Mouse (Mus musculus) heart, embryonic 13.5 days (tissue): Measurements from ENCODE around the gene C3. TPM values are rescaled to one million over a fixed set of nuclear protein-coding genes. Genes with fewer than 3 reads are reported as not detected.
A peak's percentile ranks its signal among the peaks of the same experiment; 100 is the strongest.

ENCODE experiments used
- ATAC-seq: fragments of 200-750 bp; cut with Nextera tagmentation; 2 replicates; pipeline ENCODE4 v1.8.0; 2017; ENCODE audit warnings: moderate TSS enrichment; ENCODE audit not compliant: insufficient number of reproducible peaks, low FRiP score, low TSS enrichment; ENCODE audit errors: extremely low read depth
- H3K27ac ChIP-seq: fragments of 300-500 bp; sonication (generic); replicated peaks from 2 replicates; pipeline ENCODE4 v1.5.1; 2015; ENCODE audit warnings: moderate library complexity, mild to moderate bottlenecking, inconsistent platforms
- H3K27me3 ChIP-seq: fragments of 300-500 bp; sonication (generic); replicated peaks from 2 replicates; pipeline ENCODE4 v1.6.1; 2015; ENCODE audit warnings: mild to moderate bottlenecking, inconsistent platforms
- H3K36me3 ChIP-seq: fragments of 300-500 bp; sonication (generic); 2 replicates; pipeline ENCODE4 v1.6.1; 2015; ENCODE audit warnings: mild to moderate bottlenecking, inconsistent platforms
- H3K4me1 ChIP-seq: fragments of 300-500 bp; sonication (generic); 2 replicates; pipeline ENCODE4 v1.6.1; 2015; ENCODE audit warnings: inconsistent platforms
- H3K4me2 ChIP-seq: fragments of 300-500 bp; sonication (generic); 2 replicates; pipeline ENCODE4 v1.6.1; 2015; ENCODE audit warnings: inconsistent platforms, mild to moderate bottlenecking, moderate library complexity
- H3K4me3 ChIP-seq: fragments of 300-500 bp; sonication (generic); 2 replicates; pipeline ENCODE4 v1.5.1; 2015; ENCODE audit warnings: moderate library complexity, mild to moderate bottlenecking, inconsistent platforms
- H3K9ac ChIP-seq: fragments of 300-500 bp; sonication (generic); 2 replicates; pipeline ENCODE4 v1.6.1; 2015; ENCODE audit warnings: inconsistent platforms, mild to moderate bottlenecking, moderate library complexity
- H3K9me3 ChIP-seq: fragments of 300-500 bp; sonication (generic); 2 replicates; pipeline ENCODE4 v1.6.1; 2016; ENCODE audit warnings: inconsistent platforms
- WGBS: fragments of 180-500 bp; shearing (Covaris S2); methylation state at CpG from one replicate; pipeline ENCODE4 v1.1.7; 2015; ENCODE audit warnings: mixed read lengths; 5-methylcytosine and 5-hydroxymethylcytosine counted together
- polyA plus RNA-seq: library from polyadenylated mRNA; unstranded; fragments of >200 nt; fragmentation: Nextera tagmentation; extraction: Ambion mirVana; gene quantifications from 2 replicates; pipeline ENCODE4 v1.2.1, GENCODE M21; 2015

Gene C3
- polyA plus RNA-seq, 1 experiment from 2014 or later = 1.6 TPM

DNA sequence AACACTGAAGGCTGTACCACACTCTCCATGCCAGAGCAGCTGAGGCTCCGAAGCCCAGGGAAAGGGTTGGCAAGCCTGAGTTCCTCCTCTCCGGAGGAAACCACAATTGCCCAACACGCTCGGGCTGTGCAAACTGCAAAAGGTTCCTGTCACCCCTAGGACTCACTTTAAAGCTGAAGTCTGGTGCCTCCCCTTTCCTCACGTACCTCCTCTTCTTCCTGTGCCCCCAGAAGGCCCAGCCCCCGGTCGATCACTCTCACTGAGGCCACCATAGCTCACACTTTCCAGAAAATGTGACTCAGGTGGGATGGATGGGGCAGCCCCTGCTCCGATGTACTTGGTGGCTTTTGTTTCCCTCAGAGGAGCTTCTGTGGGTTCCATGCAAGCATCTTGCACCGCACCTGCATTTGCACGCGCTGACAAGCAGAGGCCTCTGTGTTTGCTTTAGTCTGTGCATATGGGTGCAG lies 33.9 kb downstream of the C3 start, which contains the start of gene Tnfsf14:
Gene Tnfsf14 (minus strand): TSS at position 137 of the 467 bp plus-strand sequence.
- no peak within 1 kb of the TSS for H3K4me3 ChIP-seq
- no peak within 1 kb of the TSS for H3K9ac ChIP-seq
- H3K4me1 ChIP-seq = no peaks in the 10 kb centered on the region
- H3K36me3 ChIP-seq = no peaks in the 10 kb centered on the region
- H3K4me2 ChIP-seq = no peak within 1 kb of the TSS
- no peaks in the 10 kb centered on the region for H3K9me3 ChIP-seq
- 67% methylated on average over 11 of the region's 11 CpGs for WGBS
- H3K27me3 ChIP-seq = no peaks in the 10 kb centered on the region
- H3K27ac ChIP-seq = no peak within 1 kb of the TSS
- ATAC-seq = no peak

DNA sequence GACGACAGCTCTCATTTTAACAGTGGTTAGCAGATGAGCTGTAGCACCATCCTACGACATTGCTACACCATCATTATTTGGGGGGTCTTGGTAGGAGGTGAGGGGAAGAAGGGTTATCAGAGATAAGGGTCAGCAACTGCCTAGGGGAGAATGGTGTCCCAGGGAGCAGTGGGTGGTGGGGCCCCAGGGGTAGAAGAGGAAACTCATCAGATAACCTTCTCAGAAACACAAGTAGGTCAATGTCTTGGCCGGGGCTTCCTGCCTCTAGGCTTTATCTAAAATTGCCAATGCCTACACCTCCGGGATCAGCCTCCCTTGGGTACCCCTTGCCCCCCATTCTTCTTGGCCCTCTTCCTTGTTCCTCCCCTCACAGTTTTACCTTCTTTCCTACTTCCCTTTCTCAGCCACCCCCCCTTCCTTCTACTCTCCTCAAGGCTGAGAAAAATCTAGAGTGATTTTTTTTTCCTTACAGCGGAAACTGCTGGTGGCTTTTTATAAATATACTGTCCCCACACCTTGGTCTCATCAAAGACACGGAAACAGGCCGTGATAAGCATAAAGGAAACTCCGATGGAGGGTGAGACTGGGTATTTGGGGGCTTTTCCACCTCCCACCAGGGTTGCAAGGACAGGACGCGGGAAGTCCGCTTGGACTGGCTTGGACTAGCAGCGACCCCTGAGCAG lies 39.3 kb downstream of the C3 start:
- H3K36me3 ChIP-seq = no peaks in the 10 kb centered on the region
- H3K4me3 ChIP-seq = no peak overlapping the region
- 58% methylated on average over 12 of the region's 12 CpGs for WGBS
- H3K27ac ChIP-seq = no peak overlapping the region
- no peak overlapping the region for H3K4me2 ChIP-seq
- H3K4me1 ChIP-seq = no peaks in the 10 kb centered on the region
- no peak for ATAC-seq
- no peaks in the 10 kb centered on the region for H3K9me3 ChIP-seq
- no peak overlapping the region for H3K9ac ChIP-seq
- H3K27me3 ChIP-seq = no peaks in the 10 kb centered on the region

DNA sequence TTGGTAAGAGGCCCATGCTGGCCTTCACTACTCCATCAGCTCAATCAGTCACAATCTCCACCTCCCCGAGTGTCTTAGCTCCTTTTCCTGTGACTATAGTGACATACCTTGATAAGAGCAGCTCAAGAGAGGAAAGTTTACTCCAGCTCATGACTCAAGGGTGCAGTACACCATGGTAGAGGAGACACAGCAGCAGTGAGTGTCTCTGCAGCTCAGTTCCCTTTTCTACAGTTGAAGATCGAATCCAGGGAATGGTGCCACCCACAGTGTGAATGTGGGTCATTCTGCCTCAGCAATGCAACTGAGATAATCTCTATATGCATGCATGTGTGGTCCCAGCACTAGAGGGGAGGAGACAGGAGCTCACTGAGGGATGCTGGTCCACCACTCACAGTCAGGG lies 42.3 kb downstream of the C3 start:
- no peak overlapping the region for H3K27ac ChIP-seq
- ATAC-seq = no peak
- no peak overlapping the region for H3K4me3 ChIP-seq
- H3K36me3 ChIP-seq = no peaks in the 10 kb centered on the region
- 0 out of 2 replicates have a peak, but pooled peaks cover 3% of the 10 kb centered on the region for H3K27me3 ChIP-seq
- H3K9me3 ChIP-seq = no peaks in the 10 kb centered on the region
- no peaks in the 10 kb centered on the region for H3K4me1 ChIP-seq
- 35% methylated on average over 2 of the region's 2 CpGs for WGBS
- no peak overlapping the region for H3K4me2 ChIP-seq
- H3K9ac ChIP-seq = no peak overlapping the region

DNA sequence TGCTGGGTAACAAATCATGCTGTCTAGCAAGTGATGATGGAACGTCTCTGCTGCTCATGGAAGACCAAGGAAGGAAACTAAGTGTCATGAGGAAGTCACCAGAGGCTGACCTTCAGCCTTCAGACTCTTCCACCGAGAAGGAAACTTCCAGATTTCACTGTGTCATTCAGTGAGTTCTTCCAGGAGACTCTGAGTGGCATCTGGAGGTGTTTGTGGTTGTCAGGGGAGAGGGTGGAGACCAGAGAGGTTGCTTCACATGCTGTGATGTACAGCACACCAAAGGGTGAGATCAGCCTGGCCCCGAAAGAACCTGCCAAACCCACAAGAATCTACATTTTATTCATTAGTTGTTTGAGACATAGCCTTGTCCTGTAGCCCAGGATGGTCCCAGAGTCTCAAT lies 45.1 kb downstream of the C3 start:
- H3K36me3 ChIP-seq = no peaks in the 10 kb centered on the region
- H3K4me1 ChIP-seq = no peaks in the 10 kb centered on the region
- no peak for ATAC-seq
- H3K4me2 ChIP-seq = no peak overlapping the region
- 49% methylated on average over 3 of the region's 3 CpGs for WGBS
- H3K4me3 ChIP-seq = no peak overlapping the region
- H3K9me3 ChIP-seq = no peaks in the 10 kb centered on the region
- H3K27ac ChIP-seq = no peak overlapping the region
- 0 out of 2 replicates have a peak, but pooled peaks cover 3% of the 10 kb centered on the region for H3K27me3 ChIP-seq
- H3K9ac ChIP-seq = no peak overlapping the region

DNA sequence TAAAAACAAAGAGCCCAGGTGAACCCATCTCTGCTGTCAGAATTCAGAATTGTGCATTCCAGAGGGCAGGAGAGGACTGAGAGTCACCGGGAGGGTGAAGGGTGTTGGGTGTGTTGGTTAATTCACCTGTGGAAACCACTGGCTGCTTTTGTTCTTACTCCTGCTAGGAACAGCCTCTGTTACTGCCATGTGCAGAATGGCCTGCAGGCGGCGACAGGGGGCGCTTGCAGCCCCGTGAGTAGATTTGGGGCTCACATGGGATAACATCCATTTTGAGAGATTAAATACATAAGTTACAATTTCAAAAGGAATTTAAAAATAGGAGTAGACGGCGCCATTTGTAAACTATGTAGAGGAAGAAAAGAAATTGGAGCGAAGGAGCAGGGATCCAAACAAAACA lies 47.6 kb downstream of the C3 start:
- Histone ChIP-seq H3K4me2 (no peak overlapping the region), H3K4me1 (no peaks in the 10 kb centered on the region), H3K27me3 (0 out of 2 replicates have a peak, but pooled peaks cover 3% of the 10 kb centered on the region), H3K9me3 (no peaks in the 10 kb centered on the region), H3K36me3 (no peaks in the 10 kb centered on the region), H3K9ac (no peak overlapping the region), H3K27ac (no peak overlapping the region), H3K4me3 (no peak overlapping the region)
- no peak for ATAC-seq
- 32% methylated on average over 8 of the region's 8 CpGs for WGBS

DNA sequence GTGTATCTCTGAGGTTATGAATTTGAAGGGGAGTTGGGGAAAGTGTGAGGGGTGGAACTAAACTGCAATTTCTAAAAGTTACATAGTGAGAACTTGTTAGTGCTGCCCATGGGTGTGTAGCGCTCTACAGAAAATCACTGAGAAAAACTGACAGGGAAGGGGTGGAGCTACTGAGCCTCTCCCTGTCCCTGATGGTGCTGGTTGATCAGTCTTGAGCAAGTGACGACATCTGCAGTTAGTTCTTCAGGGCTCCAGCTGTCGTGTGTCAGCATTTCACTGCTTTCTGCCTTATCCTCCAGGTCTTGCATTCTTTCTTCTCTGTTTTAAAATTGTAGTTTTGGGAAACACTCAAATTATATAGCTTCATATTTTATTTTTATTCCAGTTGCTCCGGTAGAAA lies 54.6 kb downstream of the C3 start:
- H3K27ac ChIP-seq = no peak overlapping the region
- H3K36me3 ChIP-seq = no peaks in the 10 kb centered on the region
- 34% methylated on average over 4 of the region's 4 CpGs for WGBS
- no peaks in the 10 kb centered on the region for H3K27me3 ChIP-seq
- H3K4me2 ChIP-seq = no peak overlapping the region
- 0 out of 2 replicates have a peak, but pooled peaks cover 5% of the 10 kb centered on the region for H3K4me1 ChIP-seq
- no peaks in the 10 kb centered on the region for H3K9me3 ChIP-seq
- ATAC-seq = no peak
- no peak overlapping the region for H3K4me3 ChIP-seq
- H3K9ac ChIP-seq = no peak overlapping the region

DNA sequence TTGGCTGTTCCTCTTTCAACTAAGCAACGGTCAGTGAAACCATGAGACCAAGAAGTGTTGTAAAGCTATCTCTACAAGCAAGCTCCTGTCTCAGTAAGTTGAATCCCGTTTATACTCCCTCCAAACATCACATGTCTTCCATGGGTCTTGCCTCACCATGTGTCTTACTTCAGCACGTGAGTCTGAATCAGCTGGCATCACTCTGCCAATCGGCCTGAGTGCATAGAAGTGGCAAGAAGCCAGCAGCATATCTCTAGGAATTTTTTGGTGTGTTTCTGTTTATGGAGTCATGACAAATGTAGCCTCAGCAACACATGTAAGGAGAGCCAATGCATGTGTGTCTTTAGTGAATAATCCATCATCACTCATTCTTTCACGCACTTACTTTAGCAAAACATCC lies 55.6 kb downstream of the C3 start:
- WGBS = 41% methylated on average over 5 of the region's 5 CpGs
- H3K9me3 ChIP-seq = no peaks in the 10 kb centered on the region
- no peaks in the 10 kb centered on the region for H3K27me3 ChIP-seq
- H3K9ac ChIP-seq = no peak overlapping the region
- no peak overlapping the region for H3K4me3 ChIP-seq
- 0 out of 2 replicates have a peak, but pooled peaks cover 5% of the 10 kb centered on the region for H3K4me1 ChIP-seq
- no peak overlapping the region for H3K4me2 ChIP-seq
- no peak overlapping the region for H3K27ac ChIP-seq
- no peaks in the 10 kb centered on the region for H3K36me3 ChIP-seq
- no peak for ATAC-seq

DNA sequence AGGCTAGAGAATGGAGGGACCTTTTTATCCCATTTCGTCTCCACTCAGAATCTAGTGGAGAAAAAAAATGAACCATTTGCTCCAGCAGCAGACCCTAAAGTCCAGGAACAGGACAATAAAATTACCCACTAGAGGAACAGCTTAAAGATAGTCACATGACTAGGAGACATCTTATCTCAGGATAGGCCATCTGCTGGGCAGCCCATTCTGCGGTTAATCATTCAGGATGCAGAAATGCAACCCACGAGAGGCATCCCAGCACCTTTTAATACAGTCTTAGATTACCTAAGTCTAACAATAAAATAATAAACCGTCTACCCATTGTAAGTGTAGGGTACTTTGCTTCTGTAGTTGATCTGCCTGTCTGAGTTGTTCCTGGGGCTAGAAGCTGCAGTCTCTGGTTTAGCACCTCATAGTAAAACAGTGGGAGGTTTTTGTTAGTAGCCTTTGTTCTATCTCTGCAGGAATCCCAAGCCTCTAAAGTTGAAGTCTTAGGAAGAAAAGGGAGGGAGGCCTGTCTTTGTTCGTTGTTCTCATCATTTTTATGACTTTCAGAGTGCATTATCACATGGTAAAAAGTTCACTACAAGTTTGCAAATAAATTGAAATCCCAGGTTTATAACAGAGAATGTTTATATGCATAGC lies 57.2 kb downstream of the C3 start:
- no peak for ATAC-seq
- H3K4me3 ChIP-seq = no peak overlapping the region
- no peaks in the 10 kb centered on the region for H3K36me3 ChIP-seq
- H3K27ac ChIP-seq = no peak overlapping the region
- no peak overlapping the region for H3K4me2 ChIP-seq
- H3K9me3 ChIP-seq = no peaks in the 10 kb centered on the region
- H3K4me1 ChIP-seq = 0 out of 2 replicates have a peak, but pooled peaks cover 5% of the 10 kb centered on the region
- no peaks in the 10 kb centered on the region; the same call in 1 of the 2 replicates for H3K27me3 ChIP-seq
- 42% methylated on average over 5 of the region's 5 CpGs for WGBS
- no peak overlapping the region for H3K9ac ChIP-seq

DNA sequence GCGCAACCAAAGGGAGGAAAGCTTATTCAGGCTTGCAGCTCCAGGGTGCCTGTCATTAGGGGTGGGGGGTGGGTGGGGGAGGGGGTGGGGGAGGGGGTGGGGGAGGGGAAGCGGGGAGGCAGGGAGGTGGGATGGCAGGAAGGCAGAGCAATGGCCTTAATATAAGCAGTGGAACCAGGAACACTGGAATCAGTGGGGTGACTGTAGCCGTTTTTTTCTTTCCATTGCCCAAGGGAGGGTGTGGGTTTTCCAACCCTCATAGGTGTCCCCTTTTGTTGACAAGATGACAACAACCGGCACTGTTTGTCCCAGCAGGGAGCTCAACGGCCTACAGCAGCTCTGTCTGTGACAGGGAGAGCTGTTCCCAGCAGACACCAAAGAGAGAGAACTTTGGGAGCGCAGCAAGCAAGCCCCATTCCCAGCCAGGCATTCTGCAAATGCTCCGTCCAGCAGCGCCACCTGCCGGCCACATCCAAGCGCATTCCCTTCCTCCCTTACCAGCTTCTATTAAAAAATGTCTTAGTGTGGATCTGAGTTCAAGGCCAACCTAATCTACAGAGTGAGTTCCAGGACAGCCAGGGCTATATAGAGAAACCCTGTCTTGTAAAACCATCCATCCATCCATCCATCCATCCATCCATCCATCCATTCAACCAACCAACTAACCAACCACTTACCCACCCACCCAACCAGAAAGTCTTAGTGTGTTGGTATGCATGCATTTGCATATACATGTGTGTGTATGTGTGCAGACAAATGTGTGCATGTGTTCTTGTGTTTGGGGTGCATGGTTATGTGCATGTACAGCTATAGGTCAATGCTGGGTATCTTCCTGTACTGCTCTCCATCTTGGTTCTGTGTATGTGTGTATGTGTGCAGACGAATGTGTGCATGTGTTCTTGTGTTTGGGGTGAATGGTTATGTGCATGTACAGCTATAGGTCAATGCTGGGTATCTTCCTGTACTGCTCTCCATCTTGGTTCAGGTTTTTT lies 60.8 kb downstream of the C3 start:
- Histone ChIP-seq H3K4me3 (no peak overlapping the region), H3K27ac (no peak overlapping the region), H3K27me3 (no peaks in the 10 kb centered on the region; the same call in 1 of the 2 replicates), H3K4me1 (no peaks in the 10 kb centered on the region), H3K9me3 (no peaks in the 10 kb centered on the region), H3K9ac (peak overlapping the region; percentile 54; the same call in 1 of the 2 replicates), H3K36me3 (no peaks in the 10 kb centered on the region), H3K4me2 (peak overlapping the region; percentile 53)
- 8% methylated on average over 11 of the region's 11 CpGs for WGBS
- ATAC-seq = no peak; the same call in 1 of the 2 replicates
